In the genomic region with DNA sequence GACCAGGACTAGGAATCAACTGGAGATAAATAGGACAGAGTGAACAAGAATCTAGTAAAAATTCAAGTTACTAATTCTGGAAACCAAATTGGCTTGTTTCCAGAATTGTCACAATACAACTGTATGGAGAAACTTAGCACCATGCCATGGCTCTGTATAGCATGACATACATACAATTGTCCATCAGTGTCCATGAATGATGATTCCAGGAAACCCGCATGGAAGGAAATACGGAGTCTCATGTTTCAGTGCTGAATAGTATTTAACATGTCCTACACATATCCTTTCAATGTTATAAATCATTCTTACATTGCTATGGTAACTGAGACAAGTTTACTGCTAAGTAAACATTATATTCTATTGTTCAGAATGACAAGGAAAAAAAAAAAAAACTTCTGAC, we compare ENCODE assay signal across 13 mouse cellular contexts. TPM values are rescaled to one million over a fixed set of nuclear protein-coding genes. Genes with fewer than 3 reads are reported as not detected.
"Had no signal": no experiment of that assay in that cellular context is flagged by ENCODE, and none has a peak within 500 bp of the region (broad histone marks: within the 10 kb centered on the region; RNA-seq: fewer than 3 reads in every experiment).

No protein-coding gene starts in this region.

- H3K4me2 ChIP-seq: hindbrain, embryonic 13.5 days; limb, embryonic 12.5 days; midbrain, embryonic 13.5 days had no signal

- H3K27ac ChIP-seq: hindbrain, embryonic 13.5 days; hindbrain, postnatal 0 days; limb, embryonic 12.5 days; liver, embryonic 14.5 days; midbrain, embryonic 13.5 days had no signal

- H3K9me3 ChIP-seq: hindbrain, embryonic 13.5 days; limb, embryonic 12.5 days; midbrain, embryonic 13.5 days had no signal

- H3K27me3 ChIP-seq: hindbrain, embryonic 13.5 days; limb, embryonic 12.5 days; midbrain, embryonic 13.5 days had no signal

- H3K9ac ChIP-seq: hindbrain, embryonic 13.5 days; limb, embryonic 12.5 days; liver, embryonic 14.5 days; midbrain, embryonic 13.5 days had no signal

- DNase-seq: kidney, adult 11 months; kidney, postnatal 25 days; layer of hippocampus, adult 9-11 months; layer of hippocampus, postnatal 36 days; lung, postnatal 14 days; right cerebral cortex, postnatal 14 days; thymus, postnatal 36 days had no signal

- H3K36me3 ChIP-seq: hindbrain, embryonic 13.5 days; limb, embryonic 12.5 days; midbrain, embryonic 13.5 days had no signal

- H3K4me3 ChIP-seq: hindbrain, embryonic 13.5 days; limb, embryonic 12.5 days; midbrain, embryonic 13.5 days had no signal

- H3K4me1 ChIP-seq: hindbrain, embryonic 13.5 days; limb, embryonic 12.5 days; midbrain, embryonic 13.5 days had no signal

- ATAC-seq: hindbrain, postnatal 0 days; midbrain, embryonic 13.5 days had no signal

RNA-seq across cellular contexts. Expression of gene Edil3, which starts 58.7 kb away (rescaled TPM):
- polyA plus RNA-seq: liver, adult 2 months had no signal
